8 mouse cellular contexts compared by ENCODE assay signal in genomic region chr19:8820424-8820956, GRCm38 (mm10). TPM values are rescaled to one million over a fixed set of nuclear protein-coding genes. Genes with fewer than 3 reads are reported as not detected.
A peak's percentile ranks its signal among the peaks of the same experiment; 100 is the strongest.
DNase-seq lines count a peak whose midpoint lies in the region; ATAC-seq and TF ChIP-seq lines count a peak whose summit lies in the region.

No protein-coding gene starts in this region.

- WGBS in hindbrain, postnatal 0 days: under 1% methylated on average over 46 of the region's 48 CpGs
- under 1% methylated on average over 48 of the region's 48 CpGs for WGBS in midbrain, embryonic 13.5 days

- peak; percentile 7 for DNase-seq in embryo, embryonic 10.5 days (ENCODE audit: low spot score)
- no peak for DNase-seq in embryo, embryonic 9.5 days (ENCODE audit: extremely low spot score)
- peak; percentile 50 for DNase-seq in right cerebral cortex, postnatal 14 days
- DNase-seq in right cerebral cortex, postnatal 36 days (ENCODE audit: low spot score in 2 of 2): no peak
- DNase-seq in hindbrain, postnatal 0 days (ENCODE audit: low spot score): no peak
- no peak for DNase-seq in c-Kit-positive CD71-positive TER-119-positive erythroid progenitor cells, embryonic 14.5 days (ENCODE audit: low spot score)
- DNase-seq in right cerebral cortex, adult 18-20 months: no peak

- H3K4me1 ChIP-seq in hindbrain, postnatal 0 days (ENCODE audit: insufficient read depth, low read length): peaks cover 29% of the 10 kb centered on the region
- H3K4me1 ChIP-seq in midbrain, embryonic 13.5 days (replicated peaks): peaks cover 58% of the 10 kb centered on the region

- H3K27ac ChIP-seq in hindbrain, postnatal 0 days: peak overlapping the region; percentile 99
- H3K27ac ChIP-seq in midbrain, embryonic 13.5 days: peak overlapping the region; percentile 96

- ATAC-seq in hindbrain, postnatal 0 days: no peak
- no peak; the same call in 1 of the 2 replicates for ATAC-seq in midbrain, embryonic 13.5 days

- H3K27me3 ChIP-seq in hindbrain, postnatal 0 days (ENCODE audit: insufficient read depth, low read length): no peaks in the 10 kb centered on the region
- H3K27me3 ChIP-seq in midbrain, embryonic 13.5 days: no peaks in the 10 kb centered on the region

- peak overlapping the region; percentile 98 for H3K9ac ChIP-seq in hindbrain, postnatal 0 days (replicated peaks; ENCODE audit: low read length)
- H3K9ac ChIP-seq in midbrain, embryonic 13.5 days (replicated peaks): peak overlapping the region; percentile 93

- H3K9me3 ChIP-seq in hindbrain, postnatal 0 days (ENCODE audit: low read length): no peaks in the 10 kb centered on the region
- no peaks in the 10 kb centered on the region for H3K9me3 ChIP-seq in midbrain, embryonic 13.5 days

- H3K4me3 ChIP-seq in hindbrain, postnatal 0 days (ENCODE audit: low read length): peak overlapping the region; percentile 96
- H3K4me3 ChIP-seq in midbrain, embryonic 13.5 days (replicated peaks): peak overlapping the region; percentile 81

- H3K4me2 ChIP-seq in hindbrain, postnatal 0 days (ENCODE audit: low read depth, low read length): peak overlapping the region; percentile 95
- peak overlapping the region; percentile 98 for H3K4me2 ChIP-seq in midbrain, embryonic 13.5 days (replicated peaks)

- TF ChIP-seq CTCF in hindbrain, postnatal 0 days (IDR thresholded peaks at IDR 0.05; ENCODE audit: low read depth): no peak

- peaks cover 19% of the 10 kb centered on the region for H3K36me3 ChIP-seq in hindbrain, postnatal 0 days (ENCODE audit: insufficient read depth, low read length)
- peaks cover 33% of the 10 kb centered on the region for H3K36me3 ChIP-seq in midbrain, embryonic 13.5 days

RNA-seq across cellular contexts. Expression of gene Hnrnpul2, which starts 0.7 kb away (rescaled TPM):
- 19.7 and 20.1 TPM in 2 replicates for total RNA-seq in hindbrain, postnatal 0 days (2014; rRNA removed)
- 5.6 TPM in 2 replicates for polyA plus RNA-seq in hindbrain, postnatal 0 days (2015; fragmentation: Nextera tagmentation; extraction: Ambion mirVana)
- polyA plus RNA-seq in midbrain, embryonic 13.5 days (2015; fragmentation: Nextera tagmentation; extraction: Ambion mirVana): 6.1 and 6.4 TPM in 2 replicates

RNA-seq across cellular contexts. Expression of gene Ttc9c, which starts 1.4 kb away (rescaled TPM):
- 41.0 and 55.2 TPM in 2 replicates for total RNA-seq in hindbrain, postnatal 0 days (2014; rRNA removed)
- 41.1 and 42.5 TPM in 2 replicates for polyA plus RNA-seq in hindbrain, postnatal 0 days (2015; fragmentation: Nextera tagmentation; extraction: Ambion mirVana)
- 66.1 and 70.3 TPM in 2 replicates for polyA plus RNA-seq in midbrain, embryonic 13.5 days (2015; fragmentation: Nextera tagmentation; extraction: Ambion mirVana)

RNA-seq across cellular contexts. Expression of gene AC129217.1, which starts 9.1 kb away (rescaled TPM):
- total RNA-seq in hindbrain, postnatal 0 days (2014; rRNA removed): not detected in 2 replicates
- polyA plus RNA-seq in hindbrain, postnatal 0 days (2015; fragmentation: Nextera tagmentation; extraction: Ambion mirVana): not detected in 2 replicates
- polyA plus RNA-seq in midbrain, embryonic 13.5 days (2015; fragmentation: Nextera tagmentation; extraction: Ambion mirVana): not detected in 2 replicates

RNA-seq across cellular contexts. Expression of gene Bscl2, which starts 16.8 kb away (rescaled TPM):
- total RNA-seq in hindbrain, postnatal 0 days (2014; rRNA removed): 132 and 146 TPM in 2 replicates
- polyA plus RNA-seq in hindbrain, postnatal 0 days (2015; fragmentation: Nextera tagmentation; extraction: Ambion mirVana): 104 and 107 TPM in 2 replicates
- 78.9 and 83.7 TPM in 2 replicates for polyA plus RNA-seq in midbrain, embryonic 13.5 days (2015; fragmentation: Nextera tagmentation; extraction: Ambion mirVana)

RNA-seq across cellular contexts. Expression of gene Zbtb3, which starts 18.1 kb away (rescaled TPM):
- total RNA-seq in hindbrain, postnatal 0 days (2014; rRNA removed): 5.0 and 7.5 TPM in 2 replicates
- 4.4 and 4.7 TPM in 2 replicates for polyA plus RNA-seq in hindbrain, postnatal 0 days (2015; fragmentation: Nextera tagmentation; extraction: Ambion mirVana)
- 8.1 and 8.3 TPM in 2 replicates for polyA plus RNA-seq in midbrain, embryonic 13.5 days (2015; fragmentation: Nextera tagmentation; extraction: Ambion mirVana)

Comparison
In these comparisons a context has a peak if more than half of its experiments do, and no peak if none do; other contexts are left out.
1. DNase-seq: peak in embryo, embryonic 10.5 days (single experiment) and right cerebral cortex, postnatal 14 days (single experiment); none in embryo, embryonic 9.5 days (single experiment), right cerebral cortex, postnatal 36 days (0 of 2), hindbrain, postnatal 0 days (single experiment), c-Kit-positive CD71-positive TER-119-positive erythroid progenitor cells, embryonic 14.5 days (single experiment) and right cerebral cortex, adult 18-20 months (single experiment).